Mouse (Mus musculus) neural tube, embryonic 13.5 days (tissue): ENCODE results near the gene Zfp978. TPM values are rescaled to one million over a fixed set of nuclear protein-coding genes. Genes with fewer than 3 reads are reported as not detected.
"Not testable (repeated sequence)": the region's sequence is repeated elsewhere in the genome, so short reads cannot be mapped to it uniquely, and the experiment has no call there.

Experiments
- ATAC-seq: fragments of 200-750 bp; cut with Nextera tagmentation; 2 replicates; pipeline ENCODE4 v1.8.0; 2017; ENCODE audit warnings: low read depth, mild to moderate bottlenecking, moderate TSS enrichment, moderate library complexity
- H3K27ac ChIP-seq: fragments of 300-500 bp; sonication (generic); replicated peaks from 2 replicates; pipeline ENCODE4 v1.5.1; 2015; ENCODE audit warnings: moderate library complexity, mild to moderate bottlenecking, inconsistent platforms
- H3K27me3 ChIP-seq: fragments of 300-500 bp; sonication (generic); 2 replicates; pipeline ENCODE4 v1.6.1; 2015; ENCODE audit warnings: mild to moderate bottlenecking, inconsistent platforms
- H3K36me3 ChIP-seq: fragments of 300-500 bp; sonication (generic); 2 replicates; pipeline ENCODE4 v1.6.1; 2015; ENCODE audit warnings: mild to moderate bottlenecking, inconsistent platforms
- H3K4me1 ChIP-seq: fragments of 300-500 bp; sonication (generic); replicated peaks from 2 replicates; pipeline ENCODE4 v1.6.1; 2015; ENCODE audit warnings: inconsistent platforms
- H3K4me2 ChIP-seq: fragments of 300-500 bp; sonication (generic); 2 replicates; pipeline ENCODE4 v1.6.1; 2015; ENCODE audit warnings: inconsistent platforms, mild to moderate bottlenecking, moderate library complexity
- H3K4me3 ChIP-seq: fragments of 300-500 bp; sonication (generic); 2 replicates; pipeline ENCODE4 v1.5.1; 2015; ENCODE audit warnings: mild to moderate bottlenecking, inconsistent platforms
- H3K9ac ChIP-seq: fragments of 300-500 bp; sonication (generic); 2 replicates; pipeline ENCODE4 v1.6.1; 2015; ENCODE audit warnings: moderate library complexity, mild to moderate bottlenecking, inconsistent platforms
- H3K9me3 ChIP-seq: fragments of 300-500 bp; sonication (generic); 2 replicates; pipeline ENCODE4 v1.6.1; 2016; ENCODE audit warnings: inconsistent platforms
- WGBS: fragments of 180-500 bp; shearing (Covaris S2); methylation state at CpG from one replicate; pipeline ENCODE4 v1.1.7; 2015; 5-methylcytosine and 5-hydroxymethylcytosine counted together
- polyA plus RNA-seq: library from polyadenylated mRNA; unstranded; fragments of >200 nt; fragmentation: Nextera tagmentation; extraction: Ambion mirVana; gene quantifications from 2 replicates; pipeline ENCODE4 v1.2.1, GENCODE M21; 2015

Zfp978 gene
- polyA plus RNA-seq, 1 experiment from 2014 or later, result not detected

DNA sequence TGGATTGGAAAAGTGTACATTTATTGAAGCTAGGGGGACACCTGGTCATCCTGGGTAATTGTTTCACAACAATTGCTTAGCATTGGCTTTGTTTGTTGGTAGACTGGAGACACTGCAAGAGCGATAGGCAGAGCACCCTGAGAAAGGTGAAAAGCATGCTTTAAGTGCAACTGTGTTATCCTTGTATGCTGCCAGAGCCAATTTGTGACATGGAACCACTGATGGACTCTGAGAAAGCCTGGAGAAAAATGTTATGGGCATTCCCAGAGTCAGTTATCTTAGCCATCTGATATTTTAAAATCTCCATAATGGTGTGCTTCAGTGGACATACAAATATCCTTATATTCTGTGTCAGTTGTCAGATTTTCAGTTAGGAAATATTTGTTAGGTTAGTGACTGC, 60.2 kb downstream of the Zfp978 start:
- peaks cover 63% of the 10 kb centered on the region for H3K9me3 ChIP-seq
- H3K4me2 ChIP-seq, H3K4me1 ChIP-seq, H3K27ac ChIP-seq, ATAC-seq, H3K27me3 ChIP-seq, H3K4me3 ChIP-seq, H3K9ac ChIP-seq, H3K36me3 ChIP-seq: not testable (repeated sequence)
- 22% methylated on average over 1 of the region's 1 CpGs for WGBS

DNA sequence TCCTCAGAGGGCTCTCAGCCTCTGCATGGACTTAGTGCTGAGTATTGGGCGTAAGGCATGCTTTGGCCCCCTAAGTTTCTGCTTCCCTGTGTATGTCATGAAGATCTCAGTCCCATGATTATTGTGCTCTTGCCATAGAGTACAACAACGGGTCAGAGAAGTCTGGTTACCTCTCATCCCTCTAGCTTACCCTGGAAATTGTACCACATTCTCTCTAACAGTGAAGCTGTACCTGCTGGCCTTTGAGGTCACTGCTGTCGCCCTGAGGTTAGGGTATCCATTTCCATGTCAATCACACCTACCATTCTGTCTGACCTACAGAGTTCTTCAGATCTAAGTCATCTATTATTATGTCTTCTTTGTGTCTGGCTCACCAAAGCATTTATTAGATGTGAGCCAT, 62.0 kb downstream of the Zfp978 start:
- H3K9me3 ChIP-seq, result peaks cover 46% of the 10 kb centered on the region

GRCm38 (mm10) chr4:147423641-147424298, 62.7 kb downstream of the Zfp978 start:
- no peak overlapping the region for H3K27ac ChIP-seq
- no peak overlapping the region for H3K4me3 ChIP-seq
- H3K36me3 ChIP-seq, result no peaks in the 10 kb centered on the region
- no peak overlapping the region for H3K9ac ChIP-seq
- peaks cover 42% of the 10 kb centered on the region for H3K9me3 ChIP-seq
- no peak for ATAC-seq
- no peaks in the 10 kb centered on the region for H3K4me1 ChIP-seq
- H3K4me2 ChIP-seq, result no peak overlapping the region
- no peaks in the 10 kb centered on the region for H3K27me3 ChIP-seq
- 62% methylated on average over 4 of the region's 4 CpGs for WGBS

More for the DNA sequence above, 62.0 kb downstream of the Zfp978 start:
- Histone ChIP-seq H3K9ac (no peak overlapping the region), H3K4me2 (no peak overlapping the region), H3K4me1 (no peaks in the 10 kb centered on the region), H3K4me3 (no peak overlapping the region), H3K27me3 (no peaks in the 10 kb centered on the region), H3K27ac (no peak overlapping the region), H3K36me3 (no peaks in the 10 kb centered on the region)
- WGBS, result 53% methylated on average over 3 of the region's 3 CpGs
- ATAC-seq, result no peak

DNA sequence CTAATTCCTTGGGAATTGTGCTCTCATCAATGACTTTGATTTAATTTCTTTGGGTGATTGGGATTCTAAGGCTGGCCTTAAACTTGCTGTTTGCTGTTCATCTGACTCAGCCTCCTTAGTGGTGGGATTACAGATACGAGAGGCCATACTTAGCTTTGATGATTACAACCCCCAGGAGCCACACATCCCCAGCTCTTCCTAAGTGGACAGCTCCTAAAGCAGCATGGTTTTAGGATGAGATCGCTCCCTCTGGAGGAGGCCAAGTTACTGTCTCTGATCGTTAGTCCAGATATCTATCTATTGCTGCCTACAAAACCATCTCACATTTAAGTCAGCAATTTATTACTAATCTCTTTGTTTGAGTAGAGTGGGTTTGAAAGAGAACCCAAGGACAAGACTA, 63.3 kb downstream of the Zfp978 start:
- H3K27ac ChIP-seq, H3K9ac ChIP-seq, H3K4me3 ChIP-seq, H3K4me2 ChIP-seq, H3K27me3 ChIP-seq, H3K36me3 ChIP-seq, H3K4me1 ChIP-seq, ATAC-seq: not testable (repeated sequence)
- peaks cover 42% of the 10 kb centered on the region for H3K9me3 ChIP-seq
- 56% methylated on average over 3 of the region's 3 CpGs for WGBS

DNA sequence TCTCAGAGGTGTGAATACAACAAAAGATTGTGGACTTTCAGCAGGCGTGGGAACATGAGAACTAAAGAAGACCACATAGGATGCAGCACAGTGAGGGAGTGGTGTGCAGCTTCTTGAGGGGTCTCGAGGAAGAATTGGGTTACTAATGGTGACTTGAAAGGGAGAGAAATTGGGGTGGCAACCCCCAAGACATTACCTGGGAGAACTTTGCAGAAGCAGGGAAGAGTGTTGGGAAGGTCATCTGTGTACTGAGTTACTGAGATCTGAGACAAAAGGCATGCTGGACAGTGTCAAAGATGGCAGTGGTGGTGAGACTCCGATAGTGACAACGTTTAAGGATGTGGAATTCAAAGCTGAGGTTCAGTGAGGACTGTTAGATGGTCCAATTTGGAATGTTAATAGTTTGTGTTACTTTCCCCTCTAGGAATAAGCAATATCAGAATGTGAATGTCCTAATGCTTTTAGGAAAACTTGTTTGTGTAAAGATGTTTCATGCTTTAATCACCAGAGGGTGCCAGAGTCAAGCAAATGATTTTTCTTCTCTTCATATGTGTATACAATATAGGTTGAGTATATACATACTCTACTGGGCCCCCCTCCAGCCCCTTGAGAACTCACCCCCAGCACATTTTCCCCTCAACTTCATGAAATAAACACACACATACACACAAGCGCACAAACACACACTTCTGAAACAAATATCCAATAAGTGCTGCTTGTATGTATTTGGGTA, 64.7 kb downstream of the Zfp978 start:
- H3K9ac ChIP-seq, H3K36me3 ChIP-seq, H3K4me1 ChIP-seq, H3K4me2 ChIP-seq, H3K4me3 ChIP-seq, H3K27me3 ChIP-seq, H3K27ac ChIP-seq: not testable (repeated sequence)
- peaks cover 45% of the 10 kb centered on the region for H3K9me3 ChIP-seq
- WGBS, result 55% methylated on average over 5 of the region's 5 CpGs
- 0 out of 2 replicates have a peak, but pooled peaks have one; percentile 28 for ATAC-seq

- no peak overlapping the region for H3K4me2 ChIP-seq
- no peaks in the 10 kb centered on the region for H3K36me3 ChIP-seq
- no peak overlapping the region for H3K4me3 ChIP-seq
- H3K27me3 ChIP-seq, result no peaks in the 10 kb centered on the region
- H3K9ac ChIP-seq, result no peak overlapping the region
- ATAC-seq, result no peak
- peaks cover 40% of the 10 kb centered on the region for H3K9me3 ChIP-seq
- H3K4me1 ChIP-seq, result no peaks in the 10 kb centered on the region
- H3K27ac ChIP-seq, result no peak overlapping the region
These were observed 69.5 kb downstream of the Zfp978 start for GRCm38 (mm10) chr4:147430651-147431050.

- 75% methylated on average over 3 of the region's 3 CpGs for WGBS
- not testable (repeated sequence) for H3K4me1 ChIP-seq, H3K36me3 ChIP-seq, H3K27me3 ChIP-seq, H3K27ac ChIP-seq, H3K4me3 ChIP-seq, H3K9ac ChIP-seq, H3K4me2 ChIP-seq
- ATAC-seq, result peak; percentile 45; the same call in 1 of the 2 replicates
- H3K9me3 ChIP-seq, result peaks cover 42% of the 10 kb centered on the region
These were observed 70.8 kb downstream of the Zfp978 start for GRCm38 (mm10) chr4:147431696-147432442.

DNA sequence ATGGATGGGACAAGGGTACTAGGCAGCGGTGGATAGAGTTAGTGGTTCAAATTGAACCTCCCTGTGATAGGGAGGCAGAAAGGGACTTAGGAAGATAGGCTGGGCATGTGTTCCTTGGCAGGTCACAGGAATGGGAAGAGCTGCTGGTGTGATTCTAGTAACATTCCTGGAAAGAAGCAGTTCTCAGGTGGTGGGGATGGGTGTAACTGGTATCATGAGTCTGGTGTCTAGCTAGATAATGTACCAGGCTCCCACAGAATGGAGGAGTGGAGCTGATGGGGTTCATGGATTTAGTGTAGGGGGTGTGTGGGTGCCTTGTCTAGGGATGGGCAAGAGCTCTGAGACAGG, 71.3 kb downstream of the Zfp978 start:
- H3K27ac ChIP-seq, result no peak overlapping the region
- H3K4me3 ChIP-seq, result no peak overlapping the region
- H3K4me2 ChIP-seq, result no peak overlapping the region
- H3K36me3 ChIP-seq, result no peaks in the 10 kb centered on the region
- WGBS, result 88% methylated on average over 1 of the region's 1 CpGs
- no peaks in the 10 kb centered on the region for H3K27me3 ChIP-seq
- no peaks in the 10 kb centered on the region for H3K4me1 ChIP-seq
- 0 out of 2 replicates have a peak, but pooled peaks have one; percentile 12 for ATAC-seq
- H3K9ac ChIP-seq, result no peak overlapping the region
- peaks cover 47% of the 10 kb centered on the region for H3K9me3 ChIP-seq

DNA sequence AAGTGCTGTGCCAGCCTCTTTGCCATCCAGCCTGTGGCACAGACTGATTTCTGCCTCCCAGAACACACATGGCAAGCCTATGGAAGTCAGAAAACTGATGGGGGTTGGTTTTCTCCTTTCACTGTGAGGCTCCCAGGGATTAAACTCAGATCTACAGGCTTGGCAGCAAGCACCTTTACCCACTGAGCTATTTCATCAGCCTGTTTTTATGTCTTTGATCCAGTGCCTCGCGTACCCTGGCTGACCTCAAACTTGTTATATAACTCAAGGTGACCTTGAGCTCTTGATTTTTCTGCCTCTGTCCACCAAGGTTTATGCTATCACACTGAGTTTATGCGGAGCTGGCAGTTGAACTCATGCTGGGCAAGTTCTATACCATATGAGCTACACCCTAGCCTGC, 71.9 kb downstream of the Zfp978 start:
- Histone ChIP-seq H3K4me1 (no peaks in the 10 kb centered on the region), H3K4me2 (no peak overlapping the region), H3K27me3 (no peaks in the 10 kb centered on the region), H3K9me3 (peaks cover 47% of the 10 kb centered on the region), H3K9ac (no peak overlapping the region), H3K36me3 (no peaks in the 10 kb centered on the region), H3K4me3 (no peak overlapping the region), H3K27ac (no peak overlapping the region)
- ATAC-seq, result no peak
- WGBS, result 45% methylated on average over 3 of the region's 3 CpGs

DNA sequence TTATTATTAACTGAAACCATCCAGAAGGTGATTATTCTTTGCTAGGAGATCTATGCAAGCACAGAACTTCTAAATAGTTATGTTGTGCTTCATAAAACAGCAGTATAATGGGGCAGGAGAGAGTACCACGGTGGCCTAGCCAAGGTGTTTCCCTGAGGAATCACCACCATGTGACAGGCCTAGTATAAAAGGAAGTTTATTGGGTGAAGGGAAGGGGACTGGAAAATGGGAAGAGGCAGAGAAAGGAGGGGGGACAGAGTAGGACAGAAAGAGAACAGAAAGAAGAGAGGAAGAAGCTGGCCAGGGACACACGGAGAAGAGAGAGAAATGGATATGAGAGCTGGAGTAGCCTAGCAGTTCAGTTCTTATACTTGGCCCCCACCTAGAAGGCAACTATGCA, 72.8 kb downstream of the Zfp978 start:
- 0 out of 2 replicates have a peak, but pooled peaks have one; percentile 20 for ATAC-seq
- Histone ChIP-seq H3K27me3 (no peaks in the 10 kb centered on the region), H3K9me3 (peaks cover 45% of the 10 kb centered on the region), H3K4me1 (no peaks in the 10 kb centered on the region), H3K4me3 (no peak overlapping the region), H3K4me2 (no peak overlapping the region), H3K9ac (no peak overlapping the region), H3K36me3 (no peaks in the 10 kb centered on the region), H3K27ac (no peak overlapping the region)
- WGBS, result 49% methylated on average over 2 of the region's 2 CpGs
